Mouse (Mus musculus) bone marrow, adult 2 months (tissue): ENCODE data around the gene Ccdc43.

ENCODE experiments used
- CTCF ChIP-seq: fragments of 200-500 bp; IDR thresholded peaks from 2 replicates; pipeline ENCODE4 v1.5.1; 2011; ENCODE audit warnings: low read length, control low read depth; ENCODE audit not compliant: control insufficient read depth, insufficient read depth
- POLR2A ChIP-seq: fragments of 200-500 bp; IDR thresholded peaks from 2 replicates; pipeline ENCODE4 v1.6.1; 2011; ENCODE audit warnings: low read depth, mild to moderate bottlenecking, control low read depth, low read length, borderline replicate concordance; ENCODE audit not compliant: control insufficient read depth

DNA sequence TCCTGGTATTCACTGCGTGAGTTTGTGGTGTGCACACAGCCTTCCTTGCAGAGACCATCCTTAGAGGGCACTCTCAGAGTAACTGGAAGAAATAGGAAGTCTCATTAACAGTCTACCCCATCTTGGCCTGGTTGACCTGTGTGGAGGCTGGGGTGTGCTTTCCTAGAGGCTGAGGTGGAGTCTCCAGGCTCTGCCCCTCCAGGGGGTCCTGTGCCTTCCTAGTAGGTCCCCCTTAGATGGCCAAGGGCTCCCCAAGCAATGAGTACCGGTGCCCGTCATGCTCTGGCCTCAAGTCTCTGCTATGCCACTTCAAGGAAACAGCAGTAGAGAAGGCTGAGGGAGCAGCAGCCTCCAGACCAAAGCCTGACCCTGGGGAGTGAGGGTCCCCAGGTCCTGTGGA lies 40.5 kb upstream of the Ccdc43 start:
- TF ChIP-seq CTCF (no peak), POLR2A (no peak)
